Mouse (Mus musculus) fibroblast of lung, adult 2 months (primary cell): ENCODE measurements around the gene Bnc2.
A peak's percentile ranks its signal among the peaks of the same experiment; 100 is the strongest.

Source experiments
- DNase-seq: peaks from one replicate; pipeline ENCODE4 v3.0.0-alpha.2; 2011; ENCODE audit warnings: low read depth

The Bnc2 gene

GRCm38 (mm10) chr4:84675171-84675973 lies at the start of gene Bnc2:
TSS of gene Bnc2 (minus strand) at chr4:84675275.
- DNase-seq = no peak

- DNase-seq = no peak
Measured at GRCm38 (mm10) chr4:84707961-84708360, 32.9 kb upstream of the Bnc2 start.

GRCm38 (mm10) chr4:84685521-84686366 lies 10.7 kb upstream of the Bnc2 start:
- no peak for DNase-seq

GRCm38 (mm10) chr4:84685009-84685408 lies 9.9 kb upstream of the Bnc2 start:
- DNase-seq = no peak

DNA sequence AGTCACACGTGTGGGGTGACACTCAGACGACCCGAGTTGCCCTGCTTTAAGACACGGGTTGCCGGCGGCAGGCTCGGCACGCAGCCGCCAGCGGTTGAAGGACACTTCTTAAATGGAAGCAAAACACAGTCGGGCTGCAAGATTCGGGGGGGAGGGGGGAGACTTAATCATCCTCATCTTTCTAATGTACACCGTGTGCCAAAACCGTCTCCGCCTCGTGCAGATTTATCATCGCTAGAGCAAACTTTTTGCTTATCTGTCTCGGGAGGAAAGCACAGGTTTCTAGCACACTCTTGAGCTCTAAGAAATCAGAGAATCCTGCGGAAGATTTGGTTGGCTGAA lies 870 bp upstream of the Bnc2 start:
- no peak for DNase-seq

DNA sequence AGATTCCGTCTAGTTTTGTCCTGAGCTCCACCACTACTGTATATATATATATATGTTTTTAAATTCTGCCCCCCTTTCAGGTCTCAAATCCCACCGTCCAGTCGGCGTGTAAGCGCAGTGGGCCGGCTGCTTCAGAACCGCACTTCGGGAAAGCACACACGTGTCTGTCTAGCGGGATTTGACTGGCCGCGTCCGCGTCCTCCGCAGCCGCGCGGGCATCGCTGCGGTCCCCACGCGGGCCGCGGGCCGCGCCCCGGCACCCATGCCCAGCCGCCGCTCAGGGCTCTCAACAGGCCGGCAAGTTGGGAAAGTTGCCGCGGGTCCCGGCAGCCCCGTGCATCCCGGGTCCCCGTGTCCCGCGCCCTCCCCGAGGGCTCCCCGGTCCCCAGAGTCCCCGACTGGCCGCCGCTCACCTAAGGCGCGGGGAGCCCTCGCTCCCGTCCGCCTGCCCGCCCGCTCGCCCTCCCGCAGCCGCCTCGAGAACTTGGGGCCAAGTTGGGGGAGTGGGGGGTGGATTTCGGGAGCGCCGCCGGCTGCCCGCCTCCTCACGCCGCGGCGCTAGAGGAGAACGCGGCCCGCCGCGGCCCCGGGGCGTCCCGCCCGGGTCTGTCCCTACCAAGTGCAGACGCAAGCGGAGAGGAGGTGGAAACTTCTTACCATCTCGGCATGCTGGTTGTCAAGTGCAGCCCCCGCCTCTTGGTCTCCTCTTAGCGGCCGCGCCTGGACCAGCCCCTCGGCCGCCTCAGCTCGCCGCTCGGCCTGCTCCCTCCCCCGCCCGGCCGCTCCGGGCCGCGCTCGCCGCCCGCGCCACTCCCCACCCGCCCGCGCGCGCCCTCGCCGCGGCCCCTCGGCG lies 531 bp downstream of the Bnc2 start:
- no peak for DNase-seq

GRCm38 (mm10) chr4:84673681-84674307 lies 1.3 kb downstream of the Bnc2 start:
- DNase-seq = no peak

DNA sequence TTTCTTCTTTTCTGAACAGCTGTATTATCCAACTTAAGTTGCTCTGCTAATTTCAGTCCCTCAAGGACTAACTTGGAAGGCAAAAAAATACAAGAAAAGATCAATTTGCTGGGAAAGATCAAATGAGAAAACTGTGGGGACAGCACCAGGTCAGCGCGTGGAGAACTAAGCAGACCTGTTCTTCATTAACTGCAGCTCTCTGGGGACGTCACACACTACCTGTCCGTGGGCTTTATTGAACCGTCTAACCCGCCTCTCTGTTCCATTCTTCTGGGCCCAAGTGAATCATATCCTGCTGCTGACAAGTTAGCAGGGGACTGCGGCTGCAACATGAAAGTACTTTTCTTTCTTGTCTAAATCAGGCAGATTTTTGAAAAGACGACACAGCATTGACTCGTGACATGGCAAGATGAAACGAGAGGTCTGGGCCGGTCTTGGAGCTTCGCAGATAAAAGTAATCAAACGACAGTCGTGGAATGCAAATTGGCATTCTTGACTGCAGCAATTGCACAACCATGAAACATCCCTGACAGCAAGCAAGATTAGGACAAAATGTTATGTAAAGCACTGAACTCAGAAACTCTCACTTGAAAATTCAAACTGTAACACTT lies 2.8 kb downstream of the Bnc2 start:
- no peak for DNase-seq

- DNase-seq = peak; percentile 51
Measured at GRCm38 (mm10) chr4:84670996-84671395, 4.1 kb downstream of the Bnc2 start.

GRCm38 (mm10) chr4:84669650-84670049 lies 5.4 kb downstream of the Bnc2 start:
- peak; percentile 52 for DNase-seq

GRCm38 (mm10) chr4:84668949-84669605 lies 6.0 kb downstream of the Bnc2 start:
- no peak for DNase-seq

- DNase-seq = no peak
Measured at GRCm38 (mm10) chr4:84668226-84668625, 6.8 kb downstream of the Bnc2 start.

DNA sequence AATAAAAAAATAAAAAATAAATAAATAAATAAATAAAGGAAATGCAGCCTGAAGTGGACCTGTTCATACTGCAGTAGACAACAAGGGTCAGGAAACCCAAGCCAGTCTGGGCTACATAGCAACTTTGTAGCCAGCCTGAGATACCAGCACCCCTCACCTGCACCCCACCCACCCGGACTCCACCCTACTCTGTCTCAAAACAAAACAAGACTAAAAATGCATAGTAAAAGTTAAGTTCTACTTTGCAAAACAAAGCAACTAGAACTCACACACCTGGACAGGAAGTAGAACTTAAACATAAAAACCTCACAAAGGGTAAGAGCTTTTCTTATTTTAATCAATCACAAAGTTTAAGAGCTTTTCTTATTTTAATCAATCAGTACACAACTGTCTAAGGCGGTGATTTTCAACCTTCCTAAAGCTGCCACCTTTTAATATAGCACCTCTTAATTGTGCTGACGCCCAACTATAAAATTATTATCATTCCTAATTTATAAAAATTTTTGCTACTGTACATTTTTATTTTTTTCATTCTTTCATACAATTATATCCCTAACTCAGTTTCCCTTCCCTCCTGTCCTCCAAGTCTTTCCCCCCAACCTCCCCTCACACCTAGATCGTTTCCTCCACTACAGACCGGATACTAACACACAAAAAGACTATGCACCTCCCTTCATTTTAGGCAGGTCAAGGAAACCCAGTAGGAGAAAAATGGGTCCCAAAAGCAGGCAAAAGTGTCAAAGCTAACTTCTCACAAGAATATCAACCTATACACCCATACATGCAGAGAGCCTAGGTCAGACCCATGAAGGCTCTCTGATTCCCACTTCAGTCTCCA lies 12.6 kb downstream of the Bnc2 start:
- no peak for DNase-seq

GRCm38 (mm10) chr4:84661341-84661740 lies 13.7 kb downstream of the Bnc2 start:
- no peak for DNase-seq

DNA sequence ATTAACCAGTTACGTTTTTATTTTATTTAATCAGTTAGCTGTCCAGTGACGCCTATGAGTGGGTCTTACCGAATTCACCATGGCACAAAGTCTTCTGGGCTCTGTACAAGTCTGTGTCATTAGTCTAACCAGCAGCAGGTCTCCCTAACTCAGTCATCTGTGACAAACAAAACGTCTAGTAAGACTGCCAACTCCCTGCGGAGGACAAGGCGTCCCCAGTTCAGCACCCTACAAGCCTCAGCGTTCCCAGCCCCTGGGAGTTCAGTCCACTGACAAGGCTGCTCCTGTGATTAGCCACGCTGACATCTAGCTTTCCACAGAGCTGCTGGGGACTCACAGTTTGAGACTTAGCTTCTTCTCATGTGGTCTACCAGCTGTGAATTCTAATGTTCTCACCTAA lies 23.3 kb downstream of the Bnc2 start:
- DNase-seq = no peak

GRCm38 (mm10) chr4:84646576-84646975 lies 28.5 kb downstream of the Bnc2 start:
- no peak for DNase-seq

GRCm38 (mm10) chr4:84639166-84639565 lies 35.9 kb downstream of the Bnc2 start:
- no peak for DNase-seq

DNA sequence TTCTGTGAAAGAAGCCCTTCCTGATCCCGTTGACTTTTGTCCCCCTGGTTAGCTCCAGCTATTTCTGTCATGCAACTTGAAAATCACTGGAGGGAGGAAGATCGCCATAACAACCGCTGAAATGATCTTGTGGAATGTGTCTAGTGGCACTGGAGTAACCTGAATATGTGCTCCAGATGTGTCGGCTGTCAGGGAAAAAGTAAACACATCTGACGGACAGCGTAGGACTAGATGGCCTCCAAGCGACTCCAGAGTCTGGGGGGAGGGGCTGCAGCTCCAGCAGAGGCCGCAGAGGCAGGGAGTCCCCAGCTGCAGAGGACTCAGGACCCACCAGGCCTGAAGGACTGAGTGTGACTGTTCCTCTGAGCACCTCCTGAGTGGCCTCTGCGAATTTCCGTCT lies 37.4 kb downstream of the Bnc2 start:
- no peak for DNase-seq

GRCm38 (mm10) chr4:84634751-84635150 lies 40.3 kb downstream of the Bnc2 start:
- DNase-seq = no peak

GRCm38 (mm10) chr4:84633991-84634390 lies 41.1 kb downstream of the Bnc2 start:
- peak; percentile 56 for DNase-seq
